Mouse (Mus musculus) thymus, postnatal 14 days (tissue): ENCODE data around the gene Txndc8.

ENCODE experiments used
- DNase-seq: peaks from one replicate; pipeline ENCODE4 v3.0.0; 2021

Gene Txndc8

DNA sequence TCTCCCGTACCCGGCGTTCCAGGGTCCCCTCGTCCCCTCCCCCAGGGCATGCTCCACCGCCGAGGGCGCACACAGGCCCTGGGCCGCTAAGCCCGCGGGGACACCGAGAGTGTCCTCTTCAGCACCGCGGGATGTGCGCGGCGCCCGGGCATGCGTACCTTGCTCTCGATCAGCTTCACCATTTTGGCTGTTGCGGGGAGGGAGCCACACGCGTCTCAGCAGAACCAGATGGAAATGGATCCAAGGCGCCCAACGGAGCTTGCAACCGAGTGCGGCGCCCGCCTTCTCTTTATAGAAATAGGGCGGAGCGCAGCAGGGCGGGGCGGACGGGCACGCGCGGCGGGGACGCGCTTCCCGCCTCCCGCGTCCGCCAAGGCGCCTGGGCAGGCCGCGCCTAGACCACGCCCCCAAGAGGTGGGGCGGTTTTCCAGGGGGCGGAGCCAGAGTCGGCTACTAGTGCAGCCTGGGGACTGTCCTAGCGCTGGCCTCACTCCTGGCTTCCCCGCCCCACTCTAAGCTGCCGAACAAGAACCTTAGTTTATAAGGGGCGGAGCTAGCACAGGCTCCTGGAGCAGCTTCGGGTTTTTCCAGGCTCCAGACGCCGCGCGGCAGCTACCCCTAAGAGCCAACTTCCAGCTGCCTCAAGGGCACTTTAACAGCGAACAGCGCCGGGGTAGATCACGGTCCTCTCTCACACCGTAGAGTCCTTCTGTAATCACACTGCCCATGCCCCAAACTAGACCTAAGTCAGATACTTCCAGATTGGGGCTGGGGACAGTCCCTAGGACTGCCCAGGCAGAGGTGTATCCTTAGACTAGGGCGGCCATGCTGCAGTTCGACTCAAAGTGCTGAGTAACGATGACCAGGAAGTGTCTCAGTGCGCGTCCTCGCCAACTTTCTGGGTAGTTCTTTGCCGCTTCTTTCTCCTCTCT lies 52.6 kb downstream of the Txndc8 start, which contains the start of gene Txn1:
TSS of gene Txn1 (minus strand) at position 383 of the 932 bp plus-strand sequence.
- peak; percentile 96 for DNase-seq

DNA sequence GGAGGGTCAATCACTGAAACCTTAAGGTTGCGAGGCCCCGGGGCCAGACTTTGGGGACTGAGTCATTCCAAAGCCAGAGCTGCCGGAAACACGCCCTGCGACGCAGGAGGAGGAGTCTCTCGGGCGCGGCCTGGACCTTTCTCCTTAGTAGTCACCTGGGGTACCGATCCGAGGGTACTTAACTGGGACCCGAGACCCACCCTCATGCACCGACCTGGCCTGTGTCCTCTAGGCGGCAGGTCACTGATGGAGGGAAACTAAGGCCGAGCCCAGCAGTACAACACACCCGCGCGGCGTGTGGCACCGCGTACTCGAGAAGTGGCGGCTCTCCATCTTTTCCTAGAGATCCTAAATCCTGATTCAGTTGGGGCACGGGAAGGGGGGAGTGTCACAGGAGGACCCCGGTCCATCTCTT lies 53.4 kb downstream of the Txndc8 start:
- DNase-seq: peak; percentile 70

DNA sequence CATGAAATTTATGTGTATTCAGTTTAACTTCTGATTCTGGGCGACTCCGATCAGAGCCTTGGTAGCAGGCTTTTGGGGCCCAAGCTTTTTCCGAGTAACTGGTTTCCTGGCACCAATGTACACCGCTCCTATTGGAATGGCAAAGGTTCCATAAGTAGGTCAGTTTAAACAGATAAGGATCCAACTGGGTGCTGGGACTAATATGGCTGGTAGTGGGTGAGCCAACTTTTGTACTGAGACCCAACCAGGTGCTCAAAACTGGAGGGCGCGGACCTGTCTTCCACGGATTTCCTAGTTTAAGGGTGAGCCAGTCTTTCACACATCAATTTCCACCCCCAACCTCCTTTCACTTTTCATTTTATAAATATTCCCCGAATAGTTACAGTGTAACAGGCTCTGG lies 53.9 kb downstream of the Txndc8 start:
- DNase-seq: no peak

DNA sequence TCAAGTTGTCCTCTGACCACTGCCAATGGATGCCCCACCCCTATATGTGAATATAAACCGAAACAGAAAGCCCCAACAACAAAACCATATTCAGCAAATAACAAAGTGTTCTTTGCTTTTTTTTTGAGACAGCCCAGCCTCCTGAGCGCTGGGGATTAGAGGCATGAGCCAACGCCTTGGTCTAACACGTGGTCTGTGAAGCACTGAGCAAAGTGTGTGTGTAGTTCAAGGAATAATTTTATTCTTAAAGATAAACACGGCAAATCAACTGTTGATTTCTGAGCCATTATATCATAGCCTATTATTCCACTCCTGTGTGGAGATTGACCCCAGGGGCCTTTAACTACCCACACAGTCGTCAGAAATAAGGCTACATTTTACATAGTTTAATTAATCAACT lies 54.3 kb downstream of the Txndc8 start:
- DNase-seq: no peak

DNA sequence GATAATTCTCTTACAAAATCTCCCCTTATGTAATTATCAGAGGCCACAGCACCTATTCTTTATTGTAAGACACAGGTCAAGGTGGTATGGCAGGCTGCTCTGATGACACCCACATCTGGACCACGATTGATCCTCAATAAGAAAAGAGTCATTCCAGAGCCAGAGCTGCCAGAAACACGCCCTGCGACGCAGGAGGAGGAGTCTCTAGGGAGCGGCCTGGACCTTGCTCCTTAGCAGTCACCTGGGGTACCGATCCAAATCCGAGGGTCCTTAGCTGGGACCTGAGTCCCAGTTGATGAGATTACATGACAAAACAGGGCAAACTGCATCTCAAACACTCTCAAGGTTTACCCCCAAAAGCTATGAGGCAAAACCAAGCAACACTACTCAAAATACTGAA lies 55.1 kb downstream of the Txndc8 start:
- no peak for DNase-seq

DNA sequence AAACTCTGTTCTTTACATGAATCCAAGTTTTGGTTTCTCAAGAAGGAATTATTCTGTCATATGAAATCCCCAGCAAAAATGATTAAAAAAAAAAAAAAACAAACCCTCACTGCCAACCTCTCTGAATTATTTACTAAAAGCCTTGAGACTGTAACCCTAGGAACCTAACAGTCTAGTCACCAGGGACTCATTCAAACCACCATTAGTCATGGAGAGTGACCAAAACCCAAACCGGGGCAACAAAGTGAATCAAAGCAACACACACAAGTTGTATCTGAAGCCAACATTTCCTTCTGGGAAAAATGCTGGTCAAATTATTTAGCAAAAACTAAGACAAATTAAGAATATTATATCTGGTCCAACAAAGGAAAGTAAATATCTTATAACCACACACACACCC lies 56.0 kb downstream of the Txndc8 start:
- DNase-seq: no peak

DNA sequence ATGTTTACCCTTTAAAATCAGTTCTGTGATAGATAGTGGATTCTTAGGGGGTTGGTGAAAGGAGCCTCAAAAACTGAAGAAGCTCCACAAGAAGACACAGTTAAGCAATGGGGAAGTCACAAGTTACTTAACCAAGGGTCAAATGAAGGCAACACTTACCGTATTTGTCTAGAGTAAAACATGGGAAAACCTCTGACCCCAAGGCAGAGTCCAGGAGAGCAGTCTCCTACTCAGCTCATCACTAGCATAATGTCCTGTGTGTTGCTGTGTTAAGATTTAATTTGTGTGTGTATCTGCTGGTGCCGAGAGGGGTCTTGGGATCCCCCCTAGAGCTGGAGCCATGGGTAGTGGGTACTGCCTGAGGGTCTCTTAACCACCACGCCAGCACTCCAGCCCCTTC lies 56.5 kb downstream of the Txndc8 start:
- DNase-seq: no peak

DNA sequence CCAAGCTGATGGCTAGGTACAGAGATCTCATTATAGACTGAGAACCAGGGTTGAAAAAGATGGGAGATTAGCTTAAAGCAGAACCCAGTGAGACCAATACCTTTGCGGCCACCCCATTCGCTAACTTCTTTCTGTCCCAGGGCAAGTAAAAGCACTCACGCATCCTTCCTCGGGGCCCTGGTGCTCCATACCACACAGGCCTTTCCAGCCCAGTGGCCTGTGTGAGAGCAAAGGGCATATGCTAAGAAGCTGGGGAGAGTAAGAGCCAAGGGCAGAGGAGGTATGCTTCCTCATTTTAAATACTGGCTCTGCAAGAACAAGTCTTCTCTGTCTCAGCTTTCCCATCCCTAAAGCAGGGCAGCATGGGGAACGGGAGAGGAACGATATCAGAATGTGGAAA lies 59.1 kb downstream of the Txndc8 start:
- DNase-seq: no peak

DNA sequence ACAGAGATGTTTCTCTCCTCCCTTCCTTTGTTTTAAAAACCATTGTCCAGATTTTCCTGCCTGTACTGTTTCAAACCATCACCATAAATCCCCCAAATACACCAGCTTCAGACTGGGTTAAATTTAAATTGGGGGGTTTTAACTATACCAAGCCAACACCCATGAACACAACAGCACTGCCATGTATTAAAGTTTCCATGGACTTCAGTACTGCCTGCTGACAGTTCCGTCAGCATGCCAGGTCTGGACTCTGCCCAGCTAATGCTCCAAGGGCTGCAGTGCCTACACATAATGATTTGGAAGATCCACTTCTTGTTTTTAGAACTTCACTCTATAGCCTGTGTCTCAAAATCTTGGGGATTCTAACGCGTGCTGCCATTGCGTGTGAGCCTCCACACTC lies 61.4 kb downstream of the Txndc8 start:
- no peak for DNase-seq

DNA sequence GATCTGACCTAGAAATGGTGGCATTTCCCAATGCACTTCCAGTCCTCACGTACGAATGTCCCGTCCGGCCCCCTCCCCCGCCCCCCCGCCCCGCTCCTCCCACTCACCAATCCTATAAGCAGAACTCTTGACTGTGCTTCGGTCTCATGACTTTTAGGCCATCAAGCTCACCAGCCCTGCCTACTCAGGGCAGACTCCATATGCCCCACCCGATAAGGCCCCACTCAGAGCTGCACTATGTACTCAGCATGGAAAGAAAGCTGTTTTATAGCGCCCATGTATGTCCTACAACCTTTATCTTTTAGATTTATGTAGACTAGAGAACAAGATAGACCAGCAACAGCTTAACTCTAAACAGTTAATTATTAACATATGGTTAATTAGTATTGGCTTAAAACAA lies 61.9 kb downstream of the Txndc8 start:
- DNase-seq: no peak

DNA sequence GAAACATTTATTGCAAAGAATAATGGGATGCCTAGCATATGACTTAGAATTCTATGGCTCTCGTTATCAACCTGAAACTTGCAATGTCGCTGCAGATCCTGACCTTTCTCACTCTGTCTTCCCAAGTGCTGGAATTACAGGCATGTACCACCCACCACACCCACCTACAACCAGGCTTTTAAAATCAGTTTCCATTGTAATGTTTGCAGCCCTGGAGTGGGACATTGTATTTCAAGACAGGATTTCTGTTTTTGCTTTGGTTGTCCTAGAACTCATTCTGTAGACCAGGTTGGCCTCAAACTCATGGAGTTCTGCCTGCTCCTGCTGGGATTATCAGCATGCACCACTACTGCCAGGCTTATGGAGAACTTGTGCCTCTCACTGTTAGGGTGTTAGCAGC lies 66.0 kb downstream of the Txndc8 start:
- no peak for DNase-seq

DNA sequence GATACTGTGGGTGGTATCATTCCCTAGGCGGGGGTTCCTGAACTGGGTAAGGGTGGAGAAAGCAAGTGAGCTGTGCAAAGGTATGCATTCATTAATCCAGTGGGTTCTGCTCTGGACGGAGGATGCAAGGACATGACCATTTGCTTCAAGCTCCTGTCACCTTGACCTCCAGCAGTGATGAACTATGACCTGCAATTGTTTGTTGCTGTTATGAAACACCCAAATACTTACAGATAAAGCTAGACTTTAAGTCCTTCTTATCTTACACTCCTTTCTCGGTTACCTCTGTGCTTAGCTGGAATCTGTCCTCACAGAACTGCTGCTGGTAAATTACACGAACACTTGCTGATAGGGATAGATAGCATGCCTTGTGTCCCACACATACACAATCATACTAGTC lies 68.3 kb downstream of the Txndc8 start:
- no peak for DNase-seq

DNA sequence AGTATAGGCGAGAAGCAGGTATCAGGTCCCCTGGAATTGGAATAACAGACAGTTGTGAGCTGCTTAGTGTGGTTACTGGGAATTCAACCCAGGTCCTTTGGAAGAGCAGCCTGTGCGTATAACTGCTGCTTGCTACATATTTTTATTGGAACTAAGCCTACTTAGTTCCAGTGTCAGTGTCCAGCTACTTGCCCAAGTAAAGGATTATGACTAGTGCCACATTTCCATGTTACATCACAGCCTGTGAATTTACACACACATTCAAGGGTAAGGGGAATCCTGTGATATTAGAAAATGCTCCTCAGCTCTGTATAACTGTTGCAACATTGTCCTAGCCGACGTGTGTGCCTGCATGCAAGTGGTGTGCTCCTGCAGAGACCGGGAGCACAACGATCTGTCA lies 71.6 kb downstream of the Txndc8 start:
- DNase-seq: no peak

DNA sequence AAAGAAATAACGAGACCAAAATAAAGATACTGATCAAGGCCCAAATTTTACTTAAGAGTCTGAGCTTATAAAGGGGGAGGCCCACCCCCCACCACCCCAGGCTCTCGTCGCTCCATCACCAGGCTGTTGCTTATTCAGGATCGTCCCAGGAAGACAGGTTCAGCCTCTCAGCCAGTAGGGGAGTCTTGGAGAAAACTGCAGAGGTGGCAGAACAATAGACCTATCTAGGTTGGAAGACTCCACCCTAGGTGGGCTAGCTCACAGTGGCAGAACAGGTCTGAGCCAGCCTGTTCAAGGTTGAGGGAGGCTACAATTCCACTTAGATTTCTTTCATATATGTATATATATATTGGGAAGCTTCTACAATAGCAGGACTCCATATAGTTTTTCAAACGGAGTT lies 74.7 kb downstream of the Txndc8 start:
- no peak for DNase-seq
